Mouse (Mus musculus) 3T3-L1 (cell line): Measurements from ENCODE around the gene Gm49368.

Source experiments
- DNase-seq: peaks from one replicate; pipeline ENCODE4 v3.0.0-alpha.2; 2015; ENCODE audit warnings: low read depth, low spot score

Gm49368 gene

GRCm38 (mm10) chr7:128056917-128057444, 5.5 kb upstream of the Gm49368 start:
- DNase-seq: no peak

GRCm38 (mm10) chr7:128057860-128058259, 4.6 kb upstream of the Gm49368 start:
- DNase-seq: no peak

- DNase-seq: no peak
Measured at GRCm38 (mm10) chr7:128058576-128058975, 3.9 kb upstream of the Gm49368 start.

GRCm38 (mm10) chr7:128059091-128059490, 3.4 kb upstream of the Gm49368 start:
- DNase-seq: no peak

- no peak for DNase-seq
Measured at GRCm38 (mm10) chr7:128063211-128063781, 813 bp downstream of the Gm49368 start.

GRCm38 (mm10) chr7:128065547-128065946, 3.1 kb downstream of the Gm49368 start:
- no peak for DNase-seq

- no peak for DNase-seq
Measured at GRCm38 (mm10) chr7:128067847-128068246, 5.4 kb downstream of the Gm49368 start.

GRCm38 (mm10) chr7:128069844-128070243, 7.4 kb downstream of the Gm49368 start:
- no peak for DNase-seq

GRCm38 (mm10) chr7:128071816-128072215, 9.3 kb downstream of the Gm49368 start:
- DNase-seq: peak; percentile 23

GRCm38 (mm10) chr7:128080012-128080411, 17.5 kb downstream of the Gm49368 start:
- no peak for DNase-seq

- DNase-seq: peak; percentile 69
Measured at GRCm38 (mm10) chr7:128089141-128089540, 26.7 kb downstream of the Gm49368 start.

GRCm38 (mm10) chr7:128098135-128098534, 35.7 kb downstream of the Gm49368 start:
- peak; percentile 68 for DNase-seq

GRCm38 (mm10) chr7:128100742-128101357, 38.4 kb downstream of the Gm49368 start:
- DNase-seq: no peak

- no peak for DNase-seq
Measured at GRCm38 (mm10) chr7:128105246-128105645, 42.8 kb downstream of the Gm49368 start.

GRCm38 (mm10) chr7:128107462-128107861, 45.0 kb downstream of the Gm49368 start:
- DNase-seq: no peak

- no peak for DNase-seq
Measured at GRCm38 (mm10) chr7:128110314-128110713, 47.8 kb downstream of the Gm49368 start.

- no peak for DNase-seq
Measured at GRCm38 (mm10) chr7:128112131-128112530, 49.6 kb downstream of the Gm49368 start.

- DNase-seq: no peak
Measured at GRCm38 (mm10) chr7:128114371-128115105, 52.1 kb downstream of the Gm49368 start.

- DNase-seq: no peak
Measured at GRCm38 (mm10) chr7:128115211-128115958, 52.9 kb downstream of the Gm49368 start.

- DNase-seq: no peak
Measured at GRCm38 (mm10) chr7:128116396-128116795, 53.9 kb downstream of the Gm49368 start.

GRCm38 (mm10) chr7:128119726-128120490, 57.4 kb downstream of the Gm49368 start:
- DNase-seq: no peak
